Mouse (Mus musculus) T-helper 17 cell (primary cell): ENCODE data around the gene Stra6.

ENCODE experiments used
- in situ Hi-C, 2 experiments: fragments of 300-600 bp; cut with MboI, MseI; formaldehyde crosslinking; loops; 1 replicate in 1 of 2; 2 replicates in 1 of 2; pipeline ENCODE4 v1.15.1; 2025; ENCODE audit warnings: high pct_unique_total_duplicates in 2 of 2

The Stra6 gene

GRCm38 (mm10) chr9:58063531-58063930 lies at the start of gene Stra6:
Gene Stra6 (plus strand): TSS chr9:58063788.
- in situ Hi-C loops: loop anchor here in 1 of 2 experiments (10.0 to 25.0 kb wide), 2 partner anchors 241 to 1276 kb away; partner anchors contain the start of gene Lingo1

GRCm38 (mm10) chr9:58014393-58015160 lies 49.0 kb upstream of the Stra6 start:
- in situ Hi-C loops: no loop called here

- in situ Hi-C loops: no loop called here
These were observed 47.7 kb upstream of the Stra6 start for GRCm38 (mm10) chr9:58015856-58016255.

GRCm38 (mm10) chr9:58016962-58017361 lies 46.6 kb upstream of the Stra6 start:
- in situ Hi-C loops: no loop called here

- in situ Hi-C loops: no loop called here
These were observed 45.2 kb upstream of the Stra6 start for GRCm38 (mm10) chr9:58018385-58018784.

- in situ Hi-C loops: no loop called here
These were observed 37.6 kb upstream of the Stra6 start for GRCm38 (mm10) chr9:58025995-58026394.

GRCm38 (mm10) chr9:58027426-58028180 lies 36.0 kb upstream of the Stra6 start:
- in situ Hi-C loops: no loop called here

GRCm38 (mm10) chr9:58028841-58029240 lies 34.7 kb upstream of the Stra6 start:
- in situ Hi-C loops: no loop called here

GRCm38 (mm10) chr9:58029635-58030034 lies 34.0 kb upstream of the Stra6 start:
- in situ Hi-C loops: no loop called here

- in situ Hi-C loops: no loop called here
These were observed 31.7 kb upstream of the Stra6 start for GRCm38 (mm10) chr9:58031895-58032294.

GRCm38 (mm10) chr9:58035519-58035918 lies 28.1 kb upstream of the Stra6 start:
- in situ Hi-C loops: loop anchor here (5.0 kb wide), 3 partner anchors 107 to 167 kb away; partner anchors contain the start of genes Islr (in 1 of the 2) and Islr2 (in 1 of the 2)

- in situ Hi-C loops: loop anchor here (5.0 kb wide), 3 partner anchors 106 to 166 kb away; partner anchors contain the start of genes Islr (in 1 of the 2) and Islr2 (in 1 of the 2)
These were observed 27.5 kb upstream of the Stra6 start for GRCm38 (mm10) chr9:58035951-58036698.

- in situ Hi-C loops: loop anchor here (5.0 kb wide), 3 partner anchors 105 to 165 kb away; partner anchors contain the start of genes Islr (in 1 of the 2) and Islr2 (in 1 of the 2)
These were observed 26.6 kb upstream of the Stra6 start for GRCm38 (mm10) chr9:58036961-58037360.

- in situ Hi-C loops: loop anchor here (5.0 kb wide), 3 partner anchors 104 to 164 kb away; partner anchors contain the start of genes Islr (in 1 of the 2) and Islr2 (in 1 of the 2)
These were observed 25.0 kb upstream of the Stra6 start for GRCm38 (mm10) chr9:58038500-58039168.

GRCm38 (mm10) chr9:58040977-58041376 lies 22.6 kb upstream of the Stra6 start:
- in situ Hi-C loops: loop anchor here in 1 of 2 experiments (5.0 kb wide), 1 partner anchor 111 kb away; no protein-coding TSS in a partner anchor

- in situ Hi-C loops: loop anchor here in 1 of 2 experiments (5.0 kb wide), 1 partner anchor 110 kb away; no protein-coding TSS in a partner anchor
These were observed 21.2 kb upstream of the Stra6 start for GRCm38 (mm10) chr9:58042391-58042790.

- in situ Hi-C loops: loop anchor here in 1 of 2 experiments (5.0 kb wide), 1 partner anchor 109 kb away; no protein-coding TSS in a partner anchor
These were observed 20.0 kb upstream of the Stra6 start for GRCm38 (mm10) chr9:58043496-58044017.

- in situ Hi-C loops: loop anchor here in 1 of 2 experiments (5.0 kb wide), 1 partner anchor 107 kb away; no protein-coding TSS in a partner anchor
These were observed 18.8 kb upstream of the Stra6 start for GRCm38 (mm10) chr9:58044828-58045227.

- in situ Hi-C loops: no loop called here
These were observed 17.9 kb upstream of the Stra6 start for GRCm38 (mm10) chr9:58045646-58046045.

- in situ Hi-C loops: no loop called here
These were observed 16.5 kb upstream of the Stra6 start for GRCm38 (mm10) chr9:58047061-58047460.
